Mouse (Mus musculus) c-Kit-negative CD71-positive TER-119-positive erythroid progenitor cells, embryonic 14.5 days (primary cell): Measurements from ENCODE around the gene March7.

ENCODE experiments used
- DNase-seq: peaks from one replicate; pipeline ENCODE4 v3.0.0-alpha.2; 2013; ENCODE audit warnings: low read depth, low spot score

Gene March7

GRCm38 (mm10) chr2:60285107-60285617 is 75.5 kb downstream of the March7 start:
- DNase-seq = no peak

- no peak for DNase-seq
Observed at GRCm38 (mm10) chr2:60288606-60289005, 78.9 kb downstream of the March7 start.

- DNase-seq = no peak
Observed at GRCm38 (mm10) chr2:60289451-60289850, 79.8 kb downstream of the March7 start.

DNA sequence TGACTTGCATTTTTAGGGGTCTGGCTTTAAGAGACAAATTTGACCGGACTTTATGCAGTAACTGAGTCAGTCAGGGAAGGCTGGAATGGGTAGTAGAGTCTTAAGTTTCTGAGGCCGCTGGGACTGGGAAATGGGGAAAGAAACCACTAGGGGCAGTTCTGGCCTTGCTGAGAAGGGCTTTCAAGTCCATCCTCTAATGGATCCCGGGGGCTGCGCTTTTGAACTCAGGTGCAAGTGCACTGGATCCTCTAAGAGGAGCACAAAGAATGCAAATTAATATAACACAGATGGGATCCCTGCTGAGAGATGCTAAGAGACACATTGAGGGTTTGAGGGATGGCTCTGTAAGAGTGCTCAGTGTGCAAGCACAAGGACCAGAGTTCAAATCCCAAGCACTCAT is 81.7 kb downstream of the March7 start:
- DNase-seq = no peak

- DNase-seq = no peak
Observed at GRCm38 (mm10) chr2:60298266-60298665, 88.6 kb downstream of the March7 start.

DNA sequence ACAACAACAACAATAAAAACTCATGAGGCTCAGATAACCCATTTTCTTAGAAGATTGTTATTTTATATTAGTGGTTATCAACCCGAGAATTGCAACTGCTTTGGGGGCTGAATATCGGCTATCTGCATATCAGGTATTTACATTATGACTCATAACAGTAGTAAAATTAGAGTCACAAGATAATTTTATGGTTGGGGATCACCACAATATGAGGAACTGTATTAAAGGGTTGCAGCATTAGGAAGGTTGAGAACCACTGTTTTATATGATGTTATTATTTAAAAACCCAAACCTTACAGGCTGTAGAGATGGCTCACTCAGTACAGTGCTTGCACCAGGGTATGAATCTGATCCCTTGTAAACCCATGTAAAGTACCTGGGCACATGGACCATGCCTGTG is 89.6 kb downstream of the March7 start:
- no peak for DNase-seq
